Mouse (Mus musculus) midbrain, embryonic 11.5 days (tissue): ENCODE measurements around the gene Dnah17. TPM values are rescaled to one million over a fixed set of nuclear protein-coding genes. Genes with fewer than 3 reads are reported as not detected.

ENCODE experiments used
- ATAC-seq: fragments of 200-750 bp; cut with Nextera tagmentation; 2 replicates; pipeline ENCODE4 v1.8.0; 2017; ENCODE audit warnings: moderate TSS enrichment, moderate library complexity; ENCODE audit not compliant: low FRiP score
- DNase-seq: peaks from one replicate; pipeline ENCODE4 v3.0.0; 2015; ENCODE audit warnings: low spot score; ENCODE audit errors: missing footprints
- H3K27ac ChIP-seq: fragments of 300-500 bp; sonication (generic); 2 replicates; pipeline ENCODE4 v1.5.1; 2014; ENCODE audit warnings: low read depth, low read length
- H3K27me3 ChIP-seq: fragments of 300-500 bp; sonication (generic); 2 replicates; pipeline ENCODE4 v1.6.1; 2014; ENCODE audit warnings: mild to moderate bottlenecking, low read length, moderate library complexity, mixed read lengths; ENCODE audit not compliant: control insufficient read depth, insufficient read depth
- H3K36me3 ChIP-seq: fragments of 300-500 bp; sonication (generic); 2 replicates; pipeline ENCODE4 v1.6.1; 2014; ENCODE audit warnings: mild to moderate bottlenecking, low read length, moderate library complexity, mixed read lengths; ENCODE audit not compliant: control insufficient read depth, insufficient read depth
- H3K4me1 ChIP-seq: fragments of 300-500 bp; sonication (generic); 2 replicates; pipeline ENCODE4 v1.6.1; 2014; ENCODE audit warnings: low read length; ENCODE audit not compliant: control insufficient read depth, insufficient read depth
- H3K4me2 ChIP-seq: fragments of 300-500 bp; sonication (generic); 2 replicates; pipeline ENCODE4 v1.6.1; 2014; ENCODE audit warnings: mild to moderate bottlenecking, moderate library complexity
- H3K4me3 ChIP-seq: fragments of 300-500 bp; sonication (generic); 2 replicates; pipeline ENCODE4 v1.5.1; 2014; ENCODE audit warnings: low read depth, low read length
- H3K9ac ChIP-seq: fragments of 300-500 bp; sonication (generic); 2 replicates; pipeline ENCODE4 v1.6.1; 2014; ENCODE audit warnings: low read length
- H3K9me3 ChIP-seq: fragments of 300-500 bp; sonication (generic); 2 replicates; pipeline ENCODE4 v1.6.1; 2016; ENCODE audit warnings: low read length; ENCODE audit not compliant: control insufficient read depth
- WGBS: fragments of 180-500 bp; shearing (Covaris S2); extraction: QIAGEN DNeasy Blood & Tissue Kit; methylation state at CpG from one replicate; pipeline ENCODE4 v1.1.7; 2014; 5-methylcytosine and 5-hydroxymethylcytosine counted together
- polyA plus RNA-seq: library from polyadenylated mRNA; unstranded; fragments of >200 nt; fragmentation: Nextera tagmentation; extraction: Ambion mirVana; gene quantifications from 2 replicates; pipeline ENCODE4 v1.2.1, GENCODE M21; 2014

Dnah17 gene
- polyA plus RNA-seq, 1 experiment from 2014 or later, result 0.11 TPM

- 77% methylated on average over 14 of the region's 14 CpGs for WGBS
- no peaks in the 10 kb centered on the region for H3K36me3 ChIP-seq
- ATAC-seq (no peak), DNase-seq (no peak)
- no peaks in the 10 kb centered on the region for H3K27me3 ChIP-seq
- H3K4me2 ChIP-seq, result no peak overlapping the region
- no peak overlapping the region for H3K9ac ChIP-seq
- no peak overlapping the region for H3K27ac ChIP-seq
- H3K4me1 ChIP-seq, result peaks cover 21% of the 10 kb centered on the region
- H3K9me3 ChIP-seq, result no peaks in the 10 kb centered on the region
- H3K4me3 ChIP-seq, result no peak overlapping the region
Measured at GRCm38 (mm10) chr11:117993190-117994175, 137.0 kb downstream of the Dnah17 start.

DNA sequence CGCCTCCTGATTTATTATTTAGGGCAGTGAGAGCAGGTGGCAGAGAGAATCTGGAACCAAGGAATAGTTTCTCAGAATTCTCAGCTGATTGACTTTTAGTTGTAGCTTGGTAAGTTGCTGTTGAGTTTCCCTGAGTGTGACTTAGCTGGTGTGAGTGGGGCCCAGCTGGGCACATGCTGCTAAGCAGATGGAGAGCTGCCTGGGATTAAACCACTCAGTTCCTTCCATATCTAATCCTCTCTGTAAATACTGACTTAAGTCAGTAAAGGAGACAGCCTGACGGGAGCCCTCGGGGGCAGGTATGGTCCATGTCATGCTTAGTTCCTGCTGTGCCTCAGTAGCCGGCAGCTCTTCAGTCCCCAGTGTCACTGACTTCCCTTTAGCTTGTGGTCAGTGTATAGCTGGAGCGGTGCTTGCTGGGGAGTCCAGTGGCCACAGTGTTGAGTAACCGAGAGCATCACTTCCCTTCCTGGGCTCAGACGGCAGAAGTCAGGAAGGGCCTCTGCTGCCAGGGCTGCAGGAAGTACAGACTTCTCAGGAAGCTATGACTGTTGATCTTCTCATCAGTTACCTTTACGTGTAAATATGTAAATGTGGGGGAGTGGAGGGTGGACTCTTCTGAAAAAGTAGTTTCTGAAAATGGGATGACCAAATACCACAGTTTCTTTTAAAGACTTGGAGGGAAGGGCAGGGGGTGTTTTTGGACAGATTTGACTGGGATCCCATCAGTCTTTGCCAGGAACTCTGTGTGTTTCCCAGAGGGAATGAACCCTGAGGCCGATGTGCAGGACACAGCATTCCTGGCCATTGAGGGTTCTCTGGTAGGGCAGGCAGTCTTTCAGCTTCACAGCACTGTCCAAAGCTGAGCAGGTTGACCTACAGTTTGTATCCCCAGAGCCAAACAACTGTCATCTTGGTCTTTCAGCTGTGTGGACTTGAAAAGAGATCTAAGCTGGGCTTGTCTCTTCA is 138.6 kb downstream of the Dnah17 start:
- WGBS, result 56% methylated on average over 9 of the region's 9 CpGs
- H3K4me2 ChIP-seq, result no peak overlapping the region
- peaks cover 30% of the 10 kb centered on the region for H3K4me1 ChIP-seq
- no peak overlapping the region for H3K9ac ChIP-seq
- ATAC-seq, result no peak
- H3K4me3 ChIP-seq, result no peak overlapping the region
- H3K36me3 ChIP-seq, result no peaks in the 10 kb centered on the region
- no peaks in the 10 kb centered on the region for H3K27me3 ChIP-seq
- DNase-seq, result no peak
- no peaks in the 10 kb centered on the region for H3K9me3 ChIP-seq
- peak overlapping the region; percentile 20; the same call in 1 of the 2 replicates for H3K27ac ChIP-seq

DNA sequence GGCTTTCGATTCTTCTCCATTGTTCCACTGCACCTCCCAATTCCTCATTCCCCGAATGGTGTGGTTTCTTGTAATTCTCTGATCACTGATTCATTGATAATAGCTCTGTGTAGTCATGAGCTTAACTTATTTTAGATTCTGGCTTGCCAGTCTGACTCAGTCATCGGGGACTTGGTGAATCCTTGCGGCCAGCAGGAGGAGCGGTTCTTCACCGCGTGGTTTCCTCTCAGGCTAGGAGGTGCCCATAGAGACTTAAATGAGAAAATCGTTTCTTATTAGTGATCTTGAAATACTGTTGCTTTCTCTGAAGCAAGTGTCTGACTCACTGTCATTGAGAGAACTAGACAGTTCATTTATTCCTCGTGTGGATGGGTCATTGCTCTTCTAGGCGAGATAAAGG is 140.5 kb downstream of the Dnah17 start:
- no peak overlapping the region for H3K4me2 ChIP-seq
- peaks cover 30% of the 10 kb centered on the region for H3K4me1 ChIP-seq
- no peaks in the 10 kb centered on the region for H3K9me3 ChIP-seq
- 58% methylated on average over 10 of the region's 10 CpGs for WGBS
- ATAC-seq (no peak), DNase-seq (no peak)
- no peaks in the 10 kb centered on the region for H3K36me3 ChIP-seq
- no peak overlapping the region for H3K9ac ChIP-seq
- H3K27me3 ChIP-seq, result no peaks in the 10 kb centered on the region
- H3K4me3 ChIP-seq, result no peak overlapping the region
- no peak overlapping the region for H3K27ac ChIP-seq

GRCm38 (mm10) chr11:117989241-117989640 is 141.2 kb downstream of the Dnah17 start:
- Histone ChIP-seq H3K9ac (no peak overlapping the region), H3K4me3 (no peak overlapping the region), H3K9me3 (no peaks in the 10 kb centered on the region), H3K27ac (no peak overlapping the region), H3K4me1 (peaks cover 30% of the 10 kb centered on the region), H3K27me3 (no peaks in the 10 kb centered on the region), H3K36me3 (no peaks in the 10 kb centered on the region), H3K4me2 (no peak overlapping the region)
- 90% methylated on average over 4 of the region's 4 CpGs for WGBS
- DNase-seq (no peak), ATAC-seq (no peak)

DNA sequence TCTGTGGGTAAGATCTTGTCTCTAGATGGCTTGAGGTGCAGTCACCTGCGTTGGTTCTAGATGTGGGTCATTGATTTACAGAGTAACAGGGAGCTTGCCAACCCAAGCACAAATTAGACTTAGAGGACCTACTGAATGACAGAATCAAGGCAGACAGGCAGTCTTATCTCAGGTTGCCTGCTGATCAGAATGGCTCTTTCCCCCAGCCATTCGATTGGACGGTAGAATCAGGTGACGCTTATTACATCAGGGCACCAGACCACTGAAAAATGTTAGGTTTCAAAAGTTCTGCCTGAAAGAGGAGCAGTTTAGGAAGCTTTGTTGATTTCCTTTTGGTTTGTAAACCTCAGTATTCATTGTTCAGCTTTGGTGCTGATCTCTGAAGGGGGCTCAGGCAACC is 142.5 kb downstream of the Dnah17 start:
- Histone ChIP-seq H3K36me3 (no peaks in the 10 kb centered on the region), H3K4me2 (peak overlapping the region; percentile 93), H3K4me1 (peaks cover 30% of the 10 kb centered on the region), H3K4me3 (no peak overlapping the region), H3K27ac (no peak overlapping the region), H3K27me3 (no peaks in the 10 kb centered on the region), H3K9ac (no peak overlapping the region), H3K9me3 (no peaks in the 10 kb centered on the region)
- DNase-seq (no peak), ATAC-seq (no peak)
- WGBS, result 70% methylated on average over 4 of the region's 4 CpGs

- Histone ChIP-seq H3K4me2 (peak overlapping the region; percentile 93), H3K27me3 (no peaks in the 10 kb centered on the region), H3K4me3 (peak overlapping the region; percentile 100), H3K36me3 (no peaks in the 10 kb centered on the region), H3K9me3 (no peaks in the 10 kb centered on the region), H3K27ac (peak overlapping the region; percentile 11; the same call in 1 of the 2 replicates), H3K9ac (peak overlapping the region; percentile 94), H3K4me1 (peaks cover 30% of the 10 kb centered on the region)
- DNase-seq, result no peak
- peak; percentile 76 for ATAC-seq
- under 1% methylated on average over 32 of the region's 32 CpGs for WGBS
Measured at GRCm38 (mm10) chr11:117987032-117987451, 143.4 kb downstream of the Dnah17 start.

DNA sequence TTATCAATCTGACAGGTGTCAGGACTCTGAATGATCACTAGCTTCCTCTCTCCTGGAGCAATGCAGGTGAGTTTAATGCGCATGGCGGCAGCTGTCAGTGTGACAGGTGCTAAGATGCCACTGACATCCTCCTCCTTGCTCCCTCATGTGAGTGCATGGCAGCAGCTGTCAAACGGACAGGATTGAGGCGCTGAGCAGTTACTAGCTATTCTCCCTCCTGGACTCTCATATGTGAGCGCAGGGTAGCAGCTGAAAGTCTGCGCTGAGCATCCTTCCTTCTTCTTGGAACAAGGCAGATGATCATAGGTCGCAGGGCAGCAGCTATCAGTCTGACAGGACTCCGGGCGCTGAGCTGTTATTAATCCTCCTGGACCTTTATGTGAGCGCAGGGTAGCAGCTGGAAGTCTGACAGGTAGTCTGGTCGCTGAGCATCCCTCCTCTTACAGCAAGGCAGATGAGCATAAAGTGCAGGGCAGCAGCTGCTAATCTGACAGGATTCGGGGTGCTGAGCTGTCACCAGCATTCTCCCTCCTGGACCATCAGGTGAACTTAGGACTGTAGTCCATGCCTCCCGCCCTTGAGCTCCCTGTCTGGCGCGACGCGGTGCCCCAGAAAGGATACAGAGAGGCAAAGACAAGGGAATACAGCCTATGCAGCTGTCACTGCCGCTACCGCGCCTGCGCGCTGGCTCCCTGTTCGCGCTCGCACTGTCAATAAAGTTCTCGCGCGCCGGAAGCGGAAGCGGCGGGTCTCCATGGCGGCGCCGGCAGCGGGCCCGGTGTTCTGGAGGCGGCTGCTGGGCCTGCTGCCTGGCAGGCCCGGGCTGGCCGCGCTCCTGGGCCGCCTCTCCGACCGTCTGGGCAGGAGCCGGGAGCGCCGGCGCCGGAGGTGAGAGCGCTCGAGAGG is 144.1 kb downstream of the Dnah17 start, which contains the start of gene Pgs1:
Pgs1 (plus strand) TSS at position 167 of the 906 bp plus-strand sequence.
- 7% methylated on average over 48 of the region's 51 CpGs for WGBS
- no peaks in the 10 kb centered on the region for H3K9me3 ChIP-seq
- H3K36me3 ChIP-seq, result no peaks in the 10 kb centered on the region
- H3K4me1 ChIP-seq, result peaks cover 25% of the 10 kb centered on the region
- ATAC-seq (peak; percentile 86), DNase-seq (peak; percentile 100)
- peak within 1 kb of the TSS; percentile 100 for H3K4me3 ChIP-seq
- H3K9ac ChIP-seq, result peak within 1 kb of the TSS; percentile 94
- H3K27ac ChIP-seq, result peak within 1 kb of the TSS; percentile 67; the same call in 1 of the 2 replicates
- H3K4me2 ChIP-seq, result peak within 1 kb of the TSS; percentile 93
- no peaks in the 10 kb centered on the region for H3K27me3 ChIP-seq

- WGBS, result 69% methylated on average over 7 of the region's 7 CpGs
- Histone ChIP-seq H3K4me1 (peaks cover 14% of the 10 kb centered on the region), H3K4me3 (no peak overlapping the region), H3K9me3 (no peaks in the 10 kb centered on the region), H3K9ac (no peak overlapping the region), H3K27me3 (no peaks in the 10 kb centered on the region), H3K27ac (no peak overlapping the region), H3K4me2 (no peak overlapping the region), H3K36me3 (no peaks in the 10 kb centered on the region)
- no peak for ATAC-seq
- peak; percentile 81 for DNase-seq
Measured at GRCm38 (mm10) chr11:117983770-117984169, 146.7 kb downstream of the Dnah17 start.
